In the genomic region with DNA sequence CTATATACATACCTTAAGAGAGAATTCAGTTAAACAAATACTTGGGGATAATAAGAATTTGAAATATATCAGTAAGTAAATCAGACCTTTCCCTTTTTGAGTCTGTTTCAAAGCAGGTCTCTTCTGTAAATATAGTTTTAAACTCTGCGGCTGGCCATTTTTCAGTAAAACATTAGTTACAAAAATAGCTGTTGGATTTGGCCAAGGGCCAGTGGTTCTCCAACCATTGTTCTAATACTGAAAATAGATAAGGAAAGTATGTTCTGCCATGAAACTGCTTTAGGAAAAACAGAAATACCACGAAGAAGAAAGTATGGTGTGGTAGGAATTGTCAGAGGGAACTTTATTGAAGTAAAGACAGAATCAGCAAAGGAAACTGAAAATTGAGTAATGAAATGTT, we compare ENCODE assay signal across 19 mouse cellular contexts. TPM values are rescaled to one million over a fixed set of nuclear protein-coding genes. Genes with fewer than 3 reads are reported as not detected.
DNase-seq lines count a peak whose midpoint lies in the region; ATAC-seq and TF ChIP-seq lines count a peak whose summit lies in the region.
"Had no signal": no experiment of that assay in that cellular context is flagged by ENCODE, and none has a peak within 500 bp of the region (broad histone marks: within the 10 kb centered on the region; RNA-seq: fewer than 3 reads in every experiment).

No protein-coding gene starts in this region.

- no peak for TF ChIP-seq POLR2A in lung, adult 2 months (IDR thresholded peaks at IDR 0.05; ENCODE audit: borderline replicate concordance, extremely low read depth, low read depth, low read length)

- H3K9me3 ChIP-seq in kidney, postnatal 0 days (replicated peaks; ENCODE audit: low read length): no peaks in the 10 kb centered on the region
- H3K9me3 ChIP-seq in lung, postnatal 0 days (ENCODE audit: low read length): no peaks in the 10 kb centered on the region
- H3K9me3 ChIP-seq: forebrain, embryonic 13.5 days; limb, embryonic 15.5 days had no signal

- H3K36me3 ChIP-seq in kidney, postnatal 0 days (ENCODE audit: insufficient read depth, low read length): peaks cover 34% of the 10 kb centered on the region
- H3K36me3 ChIP-seq in lung, postnatal 0 days (ENCODE audit: insufficient read depth, low read length): peaks cover 20% of the 10 kb centered on the region

- H3K4me1 ChIP-seq in kidney, postnatal 0 days (replicated peaks; ENCODE audit: insufficient read depth, low read length): 0 out of 2 replicates have a peak, but pooled peaks cover 1% of the 10 kb centered on the region
- H3K4me1 ChIP-seq in lung, postnatal 0 days (ENCODE audit: insufficient read depth, low read depth, low read length): peaks cover 6% of the 10 kb centered on the region; the same call in 1 of the 2 replicates
- no peaks in the 10 kb centered on the region for H3K4me1 ChIP-seq in lung, adult 2 months (ENCODE audit: control insufficient read depth, insufficient read depth, low read length)

- H3K27me3 ChIP-seq in kidney, postnatal 0 days (ENCODE audit: insufficient read depth, low read length): no peaks in the 10 kb centered on the region
- H3K27me3 ChIP-seq in lung, postnatal 0 days (replicated peaks; ENCODE audit: insufficient read depth, low read length): no peaks in the 10 kb centered on the region
- H3K27me3 ChIP-seq: CH12.LX; forebrain, embryonic 13.5 days; limb, embryonic 15.5 days had no signal

- no peak overlapping the region for H3K27ac ChIP-seq in kidney, postnatal 0 days
- no peak overlapping the region for H3K27ac ChIP-seq in lung, postnatal 0 days (ENCODE audit: low read length)
- H3K27ac ChIP-seq: forebrain, embryonic 13.5 days; hindbrain, embryonic 14.5 days; limb, embryonic 15.5 days; stomach, postnatal 0 days had no signal

- TF ChIP-seq CTCF in kidney, postnatal 0 days (IDR thresholded peaks at IDR 0.05; ENCODE audit: low read depth): no peak
- no peak for TF ChIP-seq CTCF in lung, postnatal 0 days (IDR thresholded peaks at IDR 0.05)
- TF ChIP-seq CTCF in lung, adult 2 months (IDR thresholded peaks at IDR 0.05; ENCODE audit: insufficient read depth, low read length): no peak

- no peak for ATAC-seq in kidney, postnatal 0 days (replicated peaks; ENCODE audit: low FRiP score, low read depth)
- ATAC-seq in lung, postnatal 0 days: no peak
- ATAC-seq: forebrain, embryonic 13.5 days; intestine, embryonic 16.5 days had no signal

- 60% methylated on average over 2 of the region's 2 CpGs for WGBS in kidney, postnatal 0 days
- WGBS in lung, postnatal 0 days: 5% methylated on average over 2 of the region's 2 CpGs
- 17% methylated on average over 2 of the region's 2 CpGs for WGBS in lung, adult 2 months

- TF ChIP-seq EP300 in lung, postnatal 0 days (IDR thresholded peaks at IDR 0.05): no peak

- H3K4me3 ChIP-seq in kidney, postnatal 0 days (replicated peaks; ENCODE audit: low read depth, low read length): no peak overlapping the region
- H3K4me3 ChIP-seq in lung, postnatal 0 days (ENCODE audit: low read depth, low read length): no peak overlapping the region
- H3K4me3 ChIP-seq in lung, adult 2 months (replicated peaks; ENCODE audit: extremely low read depth, low read depth, low read length): no peak overlapping the region
- H3K4me3 ChIP-seq: forebrain, embryonic 13.5 days; limb, embryonic 15.5 days had no signal

- no peak overlapping the region for H3K4me2 ChIP-seq in kidney, postnatal 0 days (ENCODE audit: low read length)
- H3K4me2 ChIP-seq in lung, postnatal 0 days (replicated peaks; ENCODE audit: low read depth, low read length): no peak overlapping the region
- H3K4me2 ChIP-seq: forebrain, embryonic 13.5 days; hindbrain, embryonic 14.5 days; limb, embryonic 15.5 days had no signal

- H3K9ac ChIP-seq in kidney, postnatal 0 days (ENCODE audit: low read depth, low read length): no peak overlapping the region
- no peak overlapping the region for H3K9ac ChIP-seq in lung, postnatal 0 days (replicated peaks; ENCODE audit: low read depth)
- H3K9ac ChIP-seq: forebrain, embryonic 13.5 days; hindbrain, embryonic 14.5 days; limb, embryonic 15.5 days had no signal

- peak; percentile 23 for DNase-seq in adrenal gland, postnatal 14 days
- DNase-seq in adrenal gland, adult 8-10 months: no peak
- DNase-seq in kidney, postnatal 0 days (ENCODE audit: low spot score): peak; percentile 15
- DNase-seq in kidney, adult 18-20 months: no peak
- DNase-seq in lung, postnatal 0 days (ENCODE audit: low spot score): peak; percentile 11
- no peak for DNase-seq in lung, adult 2 months
- peak; percentile 52 for DNase-seq in heart, postnatal 4 days
- no peak for DNase-seq in spleen, adult 18-20 months
- DNase-seq: cerebellum, adult 8-10 months; layer of hippocampus, adult 9-11 months; midbrain, embryonic 14.5 days; right cerebral cortex, adult 18-20 months; thymus, postnatal 36 days had no signal

RNA-seq across cellular contexts. Expression of a gene that starts 6.3 kb away (rescaled TPM):
- total RNA-seq in adrenal gland, postnatal 14 days (2021): 15.4 and 19.3 TPM in 2 replicates
- 10 to 100 TPM; 20.4 to 29.9 (median 26.0) TPM for total RNA-seq in adrenal gland, adult 8-10 months (2022)
- 2.1 and 2.7 TPM in 2 replicates for polyA plus RNA-seq in kidney, postnatal 0 days (2015; fragmentation: Nextera tagmentation; extraction: Ambion mirVana)
- polyA plus RNA-seq in lung, postnatal 0 days (2015; fragmentation: Nextera tagmentation; extraction: Ambion mirVana): 1.3 and 2.3 TPM in 2 replicates
- polyA plus RNA-seq in lung, adult 2 months (2012; rRNA removed): 6.8 and 11.5 TPM in 2 replicates
- total RNA-seq in heart, postnatal 4 days (2021): 10 to 100 TPM; 38.5 to 45.0 TPM

RNA-seq across cellular contexts. Expression of a gene that starts 7.4 kb away (rescaled TPM):
- 143 TPM in 2 replicates for total RNA-seq in adrenal gland, postnatal 14 days (2021)
- 100 to 1,000 TPM in 1 of 4 experiments, 10 to 100 TPM in 3; 78.1 to 100 (median 96.2) TPM for total RNA-seq in adrenal gland, adult 8-10 months (2022)
- polyA plus RNA-seq in kidney, postnatal 0 days (2015; fragmentation: Nextera tagmentation; extraction: Ambion mirVana): 96.4 and 98.2 TPM in 2 replicates
- 83.1 and 97.6 TPM in 2 replicates for polyA plus RNA-seq in lung, postnatal 0 days (2015; fragmentation: Nextera tagmentation; extraction: Ambion mirVana)
- polyA plus RNA-seq in lung, adult 2 months (2012; rRNA removed): 26.6 and 28.8 TPM in 2 replicates
- 10 to 100 TPM; 78.4 to 79.7 TPM for total RNA-seq in heart, postnatal 4 days (2021)

Comparison
In these comparisons a context has a peak if more than half of its experiments do, and no peak if none do; other contexts are left out.
1. DNase-seq: peak in adrenal gland, postnatal 14 days (single experiment), kidney, postnatal 0 days (single experiment), lung, postnatal 0 days (single experiment) and heart, postnatal 4 days (single experiment); none in adrenal gland, adult 8-10 months (single experiment), kidney, adult 18-20 months (single experiment), lung, adult 2 months (single experiment) and spleen, adult 18-20 months (0 of 2).